Mouse (Mus musculus): Measurements from ENCODE around the gene Fastkd5.

GRCm38 (mm10) chr2:130655660-130656339 is 26.0 kb upstream of the Fastkd5 start:
- no peak for TF ChIP-seq CTCF (IDR thresholded peaks at IDR 0.05; ENCODE audit: control insufficient read depth, insufficient read depth, insufficient replicate concordance, low read depth, low read length)
- TF ChIP-seq POLR2A (IDR thresholded peaks at IDR 0.05; ENCODE audit: control insufficient read depth, low read depth, low read length) = no peak

Data from testis, adult 2 months (tissue).